Mouse (Mus musculus): ENCODE measurements at regions not wholly inside any gene's neighbourhood (a gene's known extent, or its start where the extent isn't known, plus 50 kb on each side); places are given as distances from the start of the nearest gene placed in this dataset.

GRCm38 (mm10) chr9:79520498-79520897 lies 198.1 kb downstream of the Col12a1 start:
- H3K9me3 ChIP-seq = no peaks in the 10 kb centered on the region
- no peak overlapping the region for H3K4me2 ChIP-seq (replicated peaks)
- no peak for ATAC-seq (ENCODE audit: low FRiP score, low read depth)
- no peaks in the 10 kb centered on the region for H3K36me3 ChIP-seq
- H3K9ac ChIP-seq = no peak overlapping the region
- H3K27me3 ChIP-seq (replicated peaks) = no peaks in the 10 kb centered on the region
- 97% methylated on average over 2 of the region's 2 CpGs for WGBS
- H3K4me3 ChIP-seq = no peak overlapping the region
- no peak overlapping the region for H3K27ac ChIP-seq
- no peaks in the 10 kb centered on the region for H3K4me1 ChIP-seq

GRCm38 (mm10) chr9:79523054-79523453 lies 195.6 kb downstream of the Col12a1 start:
- WGBS = 92% methylated on average over 4 of the region's 4 CpGs
- Histone ChIP-seq H3K36me3 (no peaks in the 10 kb centered on the region), H3K4me3 (no peak overlapping the region), H3K9ac (no peak overlapping the region), H3K4me1 (no peaks in the 10 kb centered on the region), H3K27ac (no peak overlapping the region), H3K27me3 (replicated peaks) (no peaks in the 10 kb centered on the region), H3K4me2 (replicated peaks) (no peak overlapping the region), H3K9me3 (no peaks in the 10 kb centered on the region)
- ATAC-seq (ENCODE audit: low FRiP score, low read depth) = no peak

GRCm38 (mm10) chr9:79525000-79525399 lies 193.6 kb downstream of the Col12a1 start:
- H3K4me2 ChIP-seq (replicated peaks) = no peak overlapping the region
- no peaks in the 10 kb centered on the region for H3K4me1 ChIP-seq

GRCm38 (mm10) chr9:79526390-79526789 lies 192.2 kb downstream of the Col12a1 start:
- no peaks in the 10 kb centered on the region for H3K9me3 ChIP-seq
- ATAC-seq (ENCODE audit: low FRiP score, low read depth) = no peak
- 76% methylated on average over 6 of the region's 6 CpGs for WGBS
- H3K4me1 ChIP-seq = no peaks in the 10 kb centered on the region
- H3K27ac ChIP-seq = no peak overlapping the region
- no peak overlapping the region for H3K4me3 ChIP-seq
- H3K27me3 ChIP-seq (replicated peaks) = no peaks in the 10 kb centered on the region
- no peaks in the 10 kb centered on the region for H3K36me3 ChIP-seq
- no peak overlapping the region for H3K9ac ChIP-seq
- no peak overlapping the region for H3K4me2 ChIP-seq (replicated peaks)

More at GRCm38 (mm10) chr9:79525000-79525399, 193.6 kb downstream of the Col12a1 start:
- Histone ChIP-seq H3K36me3 (no peaks in the 10 kb centered on the region), H3K27ac (no peak overlapping the region), H3K9me3 (no peaks in the 10 kb centered on the region), H3K4me3 (no peak overlapping the region), H3K27me3 (replicated peaks) (no peaks in the 10 kb centered on the region), H3K9ac (no peak overlapping the region)
- no peak for ATAC-seq (ENCODE audit: low FRiP score, low read depth)

- WGBS = 79% methylated on average over 3 of the region's 3 CpGs
Observed at GRCm38 (mm10) chr9:79527331-79527730, 191.3 kb downstream of the Col12a1 start.

More at GRCm38 (mm10) chr9:79527331-79527730, 191.3 kb downstream of the Col12a1 start:
- Histone ChIP-seq H3K9me3 (no peaks in the 10 kb centered on the region), H3K27me3 (replicated peaks) (no peaks in the 10 kb centered on the region), H3K27ac (no peak overlapping the region), H3K4me2 (replicated peaks) (no peak overlapping the region), H3K36me3 (no peaks in the 10 kb centered on the region), H3K4me1 (no peaks in the 10 kb centered on the region), H3K4me3 (no peak overlapping the region), H3K9ac (no peak overlapping the region)
- no peak for ATAC-seq (ENCODE audit: low FRiP score, low read depth)
